Mouse (Mus musculus) heart, embryonic 10.5 days (tissue): ENCODE measurements around the gene Cxcl10. TPM values are rescaled to one million over a fixed set of nuclear protein-coding genes. Genes with fewer than 3 reads are reported as not detected.
A peak's percentile ranks its signal among the peaks of the same experiment; 100 is the strongest.

Source experiments
- DNase-seq: peaks from one replicate; pipeline ENCODE4 v3.0.0-alpha.2; 2017; ENCODE audit warnings: low spot score
- H3K27ac ChIP-seq: fragments of 300-500 bp; sonication (generic); 2 replicates; pipeline ENCODE4 v1.5.1; 2016; ENCODE audit warnings: mild to moderate bottlenecking
- H3K27me3 ChIP-seq: fragments of 300-500 bp; sonication (generic); 2 replicates; pipeline ENCODE4 v1.6.1; 2016; ENCODE audit warnings: mild to moderate bottlenecking; ENCODE audit not compliant: poor library complexity, insufficient read depth, severe bottlenecking
- H3K36me3 ChIP-seq: fragments of 300-500 bp; sonication (generic); 2 replicates; pipeline ENCODE4 v1.6.1; 2016; ENCODE audit warnings: mild to moderate bottlenecking, moderate library complexity
- H3K4me1 ChIP-seq: fragments of 300-500 bp; sonication (generic); 2 replicates; pipeline ENCODE4 v1.6.1; 2016; ENCODE audit warnings: mild to moderate bottlenecking
- H3K4me3 ChIP-seq: fragments of 300-500 bp; sonication (generic); 2 replicates; pipeline ENCODE4 v1.5.1; 2016; ENCODE audit warnings: mild to moderate bottlenecking, moderate library complexity
- H3K9me3 ChIP-seq: fragments of 300-500 bp; sonication (generic); 2 replicates; pipeline ENCODE4 v1.6.1; 2016; ENCODE audit warnings: mild to moderate bottlenecking, moderate library complexity
- WGBS: fragments of 180-500 bp; shearing (Covaris S2); methylation state at CpG from one replicate; pipeline ENCODE4 v1.1.7; 2016; 5-methylcytosine and 5-hydroxymethylcytosine counted together
- polyA plus RNA-seq: library from polyadenylated mRNA; unstranded; fragments of >200 nt; fragmentation: Nextera tagmentation; extraction: Ambion mirVana; gene quantifications from 2 replicates; pipeline ENCODE4 v1.2.1, GENCODE M21; 2016

Cxcl10 gene
- polyA plus RNA-seq, 1 experiment from 2014 or later, result 0.64 TPM

DNA sequence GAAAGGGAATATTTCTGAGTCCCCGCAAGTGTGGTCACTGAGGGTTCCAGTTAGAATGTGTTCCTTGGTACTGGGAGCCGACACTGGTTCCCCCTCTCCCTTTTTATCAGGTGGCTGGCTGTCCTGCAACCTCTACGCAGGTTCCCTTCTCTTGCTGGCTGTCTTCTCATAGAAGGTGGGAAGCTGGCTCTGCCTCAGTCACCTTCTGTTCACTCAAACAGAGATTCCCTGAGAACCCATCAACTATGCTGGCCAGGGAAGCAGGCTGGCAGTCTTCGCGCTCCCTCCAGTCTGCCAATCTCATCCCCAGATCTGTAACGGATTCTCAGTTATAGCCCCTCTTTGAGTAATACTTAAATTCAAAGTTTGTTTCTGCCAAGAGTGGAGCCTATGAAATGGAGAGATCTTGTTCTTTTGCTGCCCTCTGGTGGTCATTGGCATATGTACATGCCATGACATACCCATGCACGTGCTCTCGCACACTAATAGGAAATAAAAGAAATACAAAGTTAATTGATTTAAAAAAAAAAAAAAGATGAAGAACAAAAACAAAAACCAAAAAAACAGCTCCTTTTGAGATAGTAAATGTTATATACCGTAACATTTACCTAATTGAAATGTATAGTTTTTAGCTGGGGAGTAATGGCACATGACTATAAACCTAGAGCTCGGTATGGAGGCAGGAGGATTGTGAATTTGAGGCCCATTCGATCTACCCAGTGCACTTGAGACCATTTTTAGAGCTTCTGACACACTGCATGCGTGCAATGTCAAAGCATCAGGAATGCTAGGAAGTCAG is 33.1 kb upstream of the Cxcl10 start:
- DNase-seq, result no peak
- WGBS, result 35% methylated on average over 12 of the region's 12 CpGs
- H3K4me1 ChIP-seq, result peaks cover 17% of the 10 kb centered on the region

GRCm38 (mm10) chr5:92376795-92377405 is 28.2 kb upstream of the Cxcl10 start:
- Histone ChIP-seq H3K27ac (peak overlapping the region; percentile 56; the same call in 1 of the 2 replicates), H3K36me3 (no peaks in the 10 kb centered on the region), H3K4me1 (peaks cover 21% of the 10 kb centered on the region), H3K27me3 (no peaks in the 10 kb centered on the region), H3K4me3 (peak overlapping the region; percentile 29; the same call in 1 of the 2 replicates), H3K9me3 (no peaks in the 10 kb centered on the region)
- no peak for DNase-seq
- WGBS, result 22% methylated on average over 13 of the region's 13 CpGs

More for the DNA sequence above, 33.1 kb upstream of the Cxcl10 start:
- 0 out of 2 replicates have a peak overlapping the region, but pooled peaks have one; percentile 49 for H3K27ac ChIP-seq
- H3K4me3 ChIP-seq, result no peak overlapping the region
- no peaks in the 10 kb centered on the region for H3K36me3 ChIP-seq
- no peaks in the 10 kb centered on the region for H3K27me3 ChIP-seq
- H3K9me3 ChIP-seq, result no peaks in the 10 kb centered on the region

DNA sequence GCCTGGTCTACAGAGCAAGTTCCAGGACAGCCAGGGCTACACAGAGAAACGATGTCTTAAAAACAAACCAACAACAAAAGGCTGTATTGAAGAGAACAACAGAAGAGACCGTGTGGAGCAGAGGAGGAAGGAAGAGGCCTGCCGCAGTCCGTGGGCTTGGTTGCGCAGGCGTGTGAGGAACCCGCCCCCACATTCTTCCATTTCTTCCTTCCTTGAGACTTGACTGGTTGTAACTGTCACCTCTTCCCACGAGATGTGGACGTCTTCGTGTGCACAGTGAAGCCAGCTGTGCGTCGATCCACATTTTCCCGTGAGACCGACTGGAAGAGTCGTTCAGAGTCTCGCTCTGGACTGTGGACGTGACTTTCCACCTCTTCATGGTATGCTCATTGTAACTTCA is 26.7 kb upstream of the Cxcl10 start:
- H3K4me3 ChIP-seq, result no peak overlapping the region
- no peaks in the 10 kb centered on the region for H3K36me3 ChIP-seq
- peaks cover 21% of the 10 kb centered on the region for H3K4me1 ChIP-seq
- no peaks in the 10 kb centered on the region for H3K9me3 ChIP-seq
- H3K27me3 ChIP-seq, result no peaks in the 10 kb centered on the region
- no peak for DNase-seq
- H3K27ac ChIP-seq, result no peak overlapping the region
- WGBS, result 83% methylated on average over 17 of the region's 17 CpGs

GRCm38 (mm10) chr5:92374721-92375142 is 26.0 kb upstream of the Cxcl10 start:
- no peak for DNase-seq
- Histone ChIP-seq H3K4me1 (peaks cover 21% of the 10 kb centered on the region), H3K4me3 (no peak overlapping the region), H3K36me3 (no peaks in the 10 kb centered on the region), H3K27me3 (no peaks in the 10 kb centered on the region), H3K9me3 (no peaks in the 10 kb centered on the region), H3K27ac (no peak overlapping the region)
- 47% methylated on average over 6 of the region's 6 CpGs for WGBS

- Histone ChIP-seq H3K4me3 (no peak overlapping the region), H3K27me3 (no peaks in the 10 kb centered on the region), H3K9me3 (no peaks in the 10 kb centered on the region), H3K4me1 (peaks cover 24% of the 10 kb centered on the region), H3K36me3 (no peaks in the 10 kb centered on the region), H3K27ac (no peak overlapping the region)
- 39% methylated on average over 2 of the region's 2 CpGs for WGBS
- DNase-seq, result no peak
Observed at GRCm38 (mm10) chr5:92372605-92373004, 23.9 kb upstream of the Cxcl10 start.

GRCm38 (mm10) chr5:92371361-92371976 is 22.8 kb upstream of the Cxcl10 start:
- H3K9me3 ChIP-seq, result no peaks in the 10 kb centered on the region

GRCm38 (mm10) chr5:92370891-92371290 is 22.2 kb upstream of the Cxcl10 start:
- no peak for DNase-seq
- H3K4me1 ChIP-seq, result peaks cover 13% of the 10 kb centered on the region; the same call in 1 of the 2 replicates
- no peaks in the 10 kb centered on the region for H3K9me3 ChIP-seq
- no peaks in the 10 kb centered on the region for H3K36me3 ChIP-seq
- H3K27ac ChIP-seq, result no peak overlapping the region
- H3K4me3 ChIP-seq, result no peak overlapping the region
- no peaks in the 10 kb centered on the region for H3K27me3 ChIP-seq
- 83% methylated on average over 6 of the region's 6 CpGs for WGBS

More at GRCm38 (mm10) chr5:92371361-92371976, 22.8 kb upstream of the Cxcl10 start:
- Histone ChIP-seq H3K27ac (no peak overlapping the region), H3K4me1 (peaks cover 15% of the 10 kb centered on the region; the same call in 1 of the 2 replicates), H3K36me3 (no peaks in the 10 kb centered on the region), H3K27me3 (no peaks in the 10 kb centered on the region), H3K4me3 (no peak overlapping the region)
- 82% methylated on average over 14 of the region's 14 CpGs for WGBS
- no peak for DNase-seq

DNA sequence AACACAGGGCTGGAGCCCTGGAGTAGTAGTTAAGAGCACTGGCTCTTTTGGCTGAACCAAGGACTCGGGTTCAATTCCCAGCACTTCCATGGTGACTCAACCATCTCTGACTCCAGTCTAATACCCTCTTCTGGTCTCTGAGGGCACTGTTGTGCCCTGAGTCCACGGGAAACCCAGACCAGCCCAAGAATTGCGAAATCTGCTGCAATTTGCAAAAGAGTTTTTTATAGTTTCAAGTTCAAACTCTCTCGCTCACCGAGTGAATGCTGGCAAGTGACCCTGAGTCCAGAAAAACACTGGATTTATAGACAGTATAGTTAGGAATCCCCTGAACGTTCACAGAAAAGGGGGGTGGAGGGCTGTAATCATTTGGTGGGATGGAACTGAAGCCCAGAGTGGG is 21.7 kb upstream of the Cxcl10 start:
- no peak overlapping the region for H3K4me3 ChIP-seq
- DNase-seq, result no peak
- no peak overlapping the region for H3K27ac ChIP-seq
- H3K4me1 ChIP-seq, result peaks cover 11% of the 10 kb centered on the region; the same call in 1 of the 2 replicates
- H3K9me3 ChIP-seq, result no peaks in the 10 kb centered on the region
- 81% methylated on average over 6 of the region's 6 CpGs for WGBS
- no peaks in the 10 kb centered on the region for H3K36me3 ChIP-seq
- H3K27me3 ChIP-seq, result no peaks in the 10 kb centered on the region

GRCm38 (mm10) chr5:92369151-92369994 is 20.7 kb upstream of the Cxcl10 start:
- no peaks in the 10 kb centered on the region for H3K9me3 ChIP-seq
- no peak overlapping the region for H3K4me3 ChIP-seq
- no peaks in the 10 kb centered on the region for H3K36me3 ChIP-seq
- H3K27me3 ChIP-seq, result no peaks in the 10 kb centered on the region
- H3K27ac ChIP-seq, result no peak overlapping the region
- 68% methylated on average over 13 of the region's 13 CpGs for WGBS
- peaks cover 3% of the 10 kb centered on the region; the same call in 1 of the 2 replicates for H3K4me1 ChIP-seq
- no peak for DNase-seq

DNA sequence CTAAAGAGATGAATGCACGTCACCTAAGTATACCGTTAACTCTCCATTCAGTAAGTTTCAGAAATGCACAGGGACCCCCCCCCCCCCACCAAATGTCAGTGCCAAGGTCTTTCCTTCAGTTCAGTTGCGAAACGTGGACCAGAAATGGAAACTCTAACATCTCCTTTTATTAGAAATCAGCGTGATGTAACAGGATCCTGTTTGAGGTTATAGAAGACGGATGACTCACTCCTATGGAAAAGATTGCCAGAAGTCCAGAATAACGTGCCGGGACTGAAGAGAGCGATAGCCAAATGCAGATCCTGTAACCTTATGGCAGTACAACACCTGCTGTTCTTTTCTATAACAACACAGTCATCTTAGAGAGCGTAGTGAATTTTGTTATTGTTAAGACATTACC is 19.7 kb upstream of the Cxcl10 start:
- WGBS, result 65% methylated on average over 10 of the region's 10 CpGs
- no peak for DNase-seq

GRCm38 (mm10) chr5:92366565-92366964 is 17.9 kb upstream of the Cxcl10 start:
- Histone ChIP-seq H3K4me1 (peaks cover 3% of the 10 kb centered on the region; the same call in 1 of the 2 replicates), H3K27me3 (no peaks in the 10 kb centered on the region), H3K9me3 (no peaks in the 10 kb centered on the region), H3K4me3 (no peak overlapping the region), H3K36me3 (no peaks in the 10 kb centered on the region), H3K27ac (no peak overlapping the region)
- WGBS, result 76% methylated on average over 6 of the region's 6 CpGs
- no peak for DNase-seq

More for the DNA sequence above, 19.7 kb upstream of the Cxcl10 start:
- Histone ChIP-seq H3K27me3 (no peaks in the 10 kb centered on the region), H3K4me1 (peaks cover 3% of the 10 kb centered on the region; the same call in 1 of the 2 replicates), H3K9me3 (no peaks in the 10 kb centered on the region), H3K4me3 (no peak overlapping the region), H3K36me3 (no peaks in the 10 kb centered on the region), H3K27ac (no peak overlapping the region)

DNA sequence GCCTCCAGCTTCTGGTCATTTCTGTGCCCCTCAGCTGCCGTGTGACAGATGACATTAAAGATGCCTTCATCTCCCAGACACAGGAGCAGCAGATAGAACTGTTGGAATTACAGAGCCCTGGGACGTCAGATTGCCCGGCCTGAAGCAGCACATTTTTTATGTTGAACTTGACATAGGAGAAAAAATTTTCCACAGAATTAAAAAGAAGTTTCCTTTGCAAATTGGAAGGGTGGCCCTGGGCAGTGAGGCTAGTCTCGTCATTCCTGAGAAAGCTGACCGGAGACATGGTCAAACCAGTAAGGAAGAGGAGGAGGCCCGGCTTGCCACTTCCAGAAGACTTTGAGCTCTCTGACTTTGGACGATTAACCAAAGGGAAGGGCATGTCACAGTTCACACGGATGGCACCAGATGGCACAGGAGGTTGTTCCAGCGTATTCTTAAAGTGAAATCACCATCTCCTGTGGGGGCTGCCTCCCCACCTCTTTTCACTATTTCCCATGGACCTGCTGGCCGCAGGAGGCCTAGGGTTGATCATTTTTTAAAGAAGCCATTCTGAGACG is 16.5 kb upstream of the Cxcl10 start:
- Histone ChIP-seq H3K9me3 (no peaks in the 10 kb centered on the region), H3K4me3 (no peak overlapping the region), H3K27ac (no peak overlapping the region)

More for the DNA sequence above, 16.5 kb upstream of the Cxcl10 start:
- 73% methylated on average over 11 of the region's 11 CpGs for WGBS
- H3K36me3 ChIP-seq, result no peaks in the 10 kb centered on the region
- H3K4me1 ChIP-seq, result peaks cover 3% of the 10 kb centered on the region; the same call in 1 of the 2 replicates
- no peaks in the 10 kb centered on the region for H3K27me3 ChIP-seq
- DNase-seq, result no peak
